Mouse (Mus musculus): ENCODE measurements around the gene 2510039O18Rik. TPM values are rescaled to one million over a fixed set of nuclear protein-coding genes. Genes with fewer than 3 reads are reported as not detected.

The 2510039O18Rik gene
- polyA plus RNA-seq, 1 experiment from 2014 or later = 12.5 TPM

GRCm38 (mm10) chr4:147940111-147940510, 584 bp upstream of the 2510039O18Rik start:
- DNase-seq (ENCODE audit: low spot score) = peak; percentile 51
- Histone ChIP-seq H3K4me1 (ENCODE audit: control insufficient read depth, insufficient read depth, low read length) (peaks cover 25% of the 10 kb centered on the region), H3K9ac (ENCODE audit: low read length) (no peak overlapping the region), H3K9me3 (replicated peaks; ENCODE audit: control insufficient read depth, low read length) (no peaks in the 10 kb centered on the region), H3K36me3 (ENCODE audit: control insufficient read depth, insufficient read depth, low read length) (peaks cover 19% of the 10 kb centered on the region), H3K4me2 (ENCODE audit: low read length) (peak overlapping the region; percentile 20; the same call in 1 of the 2 replicates), H3K27me3 (replicated peaks; ENCODE audit: control insufficient read depth, insufficient read depth, low read length) (no peaks in the 10 kb centered on the region), H3K4me3 (ENCODE audit: low read depth, low read length) (no peak overlapping the region), H3K27ac (ENCODE audit: low read depth, low read length) (peak overlapping the region; percentile 58)
- WGBS = 31% methylated on average over 9 of the region's 9 CpGs
- ATAC-seq = peak; percentile 18

GRCm38 (mm10) chr4:147941045-147942020, 638 bp downstream of the 2510039O18Rik start:
- WGBS = 7% methylated on average over 78 of the region's 88 CpGs
- Histone ChIP-seq H3K36me3 (ENCODE audit: control insufficient read depth, insufficient read depth, low read length) (peaks cover 31% of the 10 kb centered on the region), H3K4me1 (ENCODE audit: control insufficient read depth, insufficient read depth, low read length) (peaks cover 25% of the 10 kb centered on the region), H3K4me3 (ENCODE audit: low read depth, low read length) (peak overlapping the region; percentile 92), H3K9ac (ENCODE audit: low read length) (peak overlapping the region; percentile 86), H3K4me2 (ENCODE audit: low read length) (peak overlapping the region; percentile 99), H3K27me3 (replicated peaks; ENCODE audit: control insufficient read depth, insufficient read depth, low read length) (no peaks in the 10 kb centered on the region), H3K27ac (ENCODE audit: low read depth, low read length) (peak overlapping the region; percentile 55; the same call in 1 of the 2 replicates), H3K9me3 (replicated peaks; ENCODE audit: control insufficient read depth, low read length) (no peaks in the 10 kb centered on the region)
- peak; percentile 66 for ATAC-seq
- DNase-seq (ENCODE audit: low spot score) = no peak

- H3K27ac ChIP-seq (ENCODE audit: low read depth, low read length) = no peak overlapping the region
- DNase-seq (ENCODE audit: low spot score) (no peak), ATAC-seq (no peak)
- no peak overlapping the region for H3K9ac ChIP-seq (ENCODE audit: low read length)
- no peaks in the 10 kb centered on the region for H3K9me3 ChIP-seq (replicated peaks; ENCODE audit: control insufficient read depth, low read length)
- H3K27me3 ChIP-seq (replicated peaks; ENCODE audit: control insufficient read depth, insufficient read depth, low read length) = no peaks in the 10 kb centered on the region
- WGBS = 87% methylated on average over 1 of the region's 1 CpGs
- H3K36me3 ChIP-seq (ENCODE audit: control insufficient read depth, insufficient read depth, low read length) = peaks cover 47% of the 10 kb centered on the region
- peaks cover 25% of the 10 kb centered on the region for H3K4me1 ChIP-seq (ENCODE audit: control insufficient read depth, insufficient read depth, low read length)
- no peak overlapping the region for H3K4me3 ChIP-seq (ENCODE audit: low read depth, low read length)
- H3K4me2 ChIP-seq (ENCODE audit: low read length) = 0 out of 2 replicates have a peak overlapping the region, but pooled peaks have one; percentile 12
Measured at GRCm38 (mm10) chr4:147943005-147943404, 2.3 kb downstream of the 2510039O18Rik start.

GRCm38 (mm10) chr4:147947511-147947910, 6.8 kb downstream of the 2510039O18Rik start:
- no peak overlapping the region for H3K4me2 ChIP-seq (ENCODE audit: low read length)
- 34% methylated on average over 2 of the region's 2 CpGs for WGBS
- no peak for ATAC-seq
- no peak for DNase-seq (ENCODE audit: low spot score)
- H3K27me3 ChIP-seq (replicated peaks; ENCODE audit: control insufficient read depth, insufficient read depth, low read length) = no peaks in the 10 kb centered on the region
- peaks cover 6% of the 10 kb centered on the region; the same call in 1 of the 2 replicates for H3K4me1 ChIP-seq (ENCODE audit: control insufficient read depth, insufficient read depth, low read length)
- H3K9me3 ChIP-seq (replicated peaks; ENCODE audit: control insufficient read depth, low read length) = no peaks in the 10 kb centered on the region
- no peak overlapping the region for H3K4me3 ChIP-seq (ENCODE audit: low read depth, low read length)
- H3K36me3 ChIP-seq (ENCODE audit: control insufficient read depth, insufficient read depth, low read length) = peaks cover 63% of the 10 kb centered on the region
- H3K27ac ChIP-seq (ENCODE audit: low read depth, low read length) = no peak overlapping the region
- H3K9ac ChIP-seq (ENCODE audit: low read length) = no peak overlapping the region

- Histone ChIP-seq H3K9me3 (replicated peaks; ENCODE audit: control insufficient read depth, low read length) (no peaks in the 10 kb centered on the region), H3K27me3 (replicated peaks; ENCODE audit: control insufficient read depth, insufficient read depth, low read length) (no peaks in the 10 kb centered on the region), H3K9ac (ENCODE audit: low read length) (no peak overlapping the region), H3K4me3 (ENCODE audit: low read depth, low read length) (no peak overlapping the region), H3K36me3 (ENCODE audit: control insufficient read depth, insufficient read depth, low read length) (peaks cover 16% of the 10 kb centered on the region; the same call in 1 of the 2 replicates), H3K4me2 (ENCODE audit: low read length) (no peak overlapping the region), H3K27ac (ENCODE audit: low read depth, low read length) (no peak overlapping the region), H3K4me1 (ENCODE audit: control insufficient read depth, insufficient read depth, low read length) (no peaks in the 10 kb centered on the region)
- DNase-seq (ENCODE audit: low spot score) = peak; percentile 72
- 10% methylated on average over 4 of the region's 4 CpGs for WGBS
- peak; percentile 50; the same call in 1 of the 2 replicates for ATAC-seq
Measured at GRCm38 (mm10) chr4:147953590-147953989, 12.9 kb downstream of the 2510039O18Rik start.

GRCm38 (mm10) chr4:147957141-147957540, 16.4 kb downstream of the 2510039O18Rik start:
- Histone ChIP-seq H3K4me2 (ENCODE audit: low read length) (no peak overlapping the region), H3K4me3 (ENCODE audit: low read depth, low read length) (no peak overlapping the region), H3K27ac (ENCODE audit: low read depth, low read length) (no peak overlapping the region), H3K9me3 (replicated peaks; ENCODE audit: control insufficient read depth, low read length) (no peaks in the 10 kb centered on the region), H3K4me1 (ENCODE audit: control insufficient read depth, insufficient read depth, low read length) (no peaks in the 10 kb centered on the region), H3K36me3 (ENCODE audit: control insufficient read depth, insufficient read depth, low read length) (peaks cover under 1% of the 10 kb centered on the region; the same call in 1 of the 2 replicates), H3K9ac (ENCODE audit: low read length) (no peak overlapping the region), H3K27me3 (replicated peaks; ENCODE audit: control insufficient read depth, insufficient read depth, low read length) (no peaks in the 10 kb centered on the region)
- no peak for ATAC-seq
- no peak for DNase-seq (ENCODE audit: low spot score)
- WGBS = 40% methylated on average over 11 of the region's 11 CpGs

- Histone ChIP-seq H3K36me3 (ENCODE audit: control insufficient read depth, insufficient read depth, low read length) (no peaks in the 10 kb centered on the region), H3K4me3 (ENCODE audit: low read depth, low read length) (no peak overlapping the region), H3K4me1 (ENCODE audit: control insufficient read depth, insufficient read depth, low read length) (no peaks in the 10 kb centered on the region), H3K27ac (ENCODE audit: low read depth, low read length) (no peak overlapping the region), H3K9ac (ENCODE audit: low read length) (no peak overlapping the region), H3K27me3 (replicated peaks; ENCODE audit: control insufficient read depth, insufficient read depth, low read length) (no peaks in the 10 kb centered on the region), H3K4me2 (ENCODE audit: low read length) (no peak overlapping the region), H3K9me3 (replicated peaks; ENCODE audit: control insufficient read depth, low read length) (no peaks in the 10 kb centered on the region)
- 48% methylated on average over 6 of the region's 6 CpGs for WGBS
- peak; percentile 85 for ATAC-seq
- DNase-seq (ENCODE audit: low spot score) = peak; percentile 85
Measured at GRCm38 (mm10) chr4:147959881-147960831, 19.5 kb downstream of the 2510039O18Rik start.

- Histone ChIP-seq H3K27me3 (replicated peaks; ENCODE audit: control insufficient read depth, insufficient read depth, low read length) (no peaks in the 10 kb centered on the region), H3K4me1 (ENCODE audit: control insufficient read depth, insufficient read depth, low read length) (no peaks in the 10 kb centered on the region), H3K4me2 (ENCODE audit: low read length) (no peak overlapping the region), H3K36me3 (ENCODE audit: control insufficient read depth, insufficient read depth, low read length) (no peaks in the 10 kb centered on the region), H3K9me3 (replicated peaks; ENCODE audit: control insufficient read depth, low read length) (no peaks in the 10 kb centered on the region), H3K9ac (ENCODE audit: low read length) (no peak overlapping the region), H3K27ac (ENCODE audit: low read depth, low read length) (no peak overlapping the region), H3K4me3 (ENCODE audit: low read depth, low read length) (no peak overlapping the region)
- DNase-seq (ENCODE audit: low spot score) (no peak), ATAC-seq (no peak)
- WGBS = 60% methylated on average over 6 of the region's 6 CpGs
Measured at GRCm38 (mm10) chr4:147962781-147963180, 22.1 kb downstream of the 2510039O18Rik start.

Data from forebrain, embryonic 14.5 days (tissue).